Mouse (Mus musculus) heart, embryonic 14.5 days (tissue): ENCODE results near the gene Cyp1a1. TPM values are rescaled to one million over a fixed set of nuclear protein-coding genes. Genes with fewer than 3 reads are reported as not detected.

Experiments
- ATAC-seq: fragments of 200-750 bp; cut with Nextera tagmentation; 2 replicates; pipeline ENCODE4 v1.8.0; 2017; ENCODE audit warnings: low read depth, moderate TSS enrichment; ENCODE audit not compliant: insufficient number of reproducible peaks, insufficient read depth, low FRiP score
- H3K27ac ChIP-seq, 2 experiments: fragments of 200-500 bp in 1 of 2; fragments of 300-500 bp in 1 of 2; sonication (generic) in 1 of 2; replicated peaks in 1 of 2; 2 replicates each; pipeline ENCODE4 v1.5.1; 2012 to 2014; ENCODE audit warnings: low read depth in 2 of 2, low read length in 2 of 2, control low read depth in 1 of 2, mild to moderate bottlenecking in 1 of 2, mixed read lengths in 1 of 2; ENCODE audit not compliant: control insufficient read depth in 1 of 2, insufficient read depth in 1 of 2
- H3K27me3 ChIP-seq: fragments of 300-500 bp; sonication (generic); 2 replicates; pipeline ENCODE4 v1.6.1; 2014; ENCODE audit warnings: mild to moderate bottlenecking, low read length, control low read depth; ENCODE audit not compliant: control insufficient read depth, insufficient read depth
- H3K36me3 ChIP-seq: fragments of 300-500 bp; sonication (generic); 2 replicates; pipeline ENCODE4 v1.6.1; 2014; ENCODE audit warnings: mild to moderate bottlenecking, control low read depth, low read length, mixed read lengths; ENCODE audit not compliant: control insufficient read depth, insufficient read depth
- H3K4me1 ChIP-seq, 2 experiments: fragments of 200-500 bp in 1 of 2; fragments of 300-500 bp in 1 of 2; sonication (generic) in 1 of 2; 2 replicates each; pipeline ENCODE4 v1.6.1; 2012 to 2014; ENCODE audit warnings: low read length in 2 of 2, control low read depth in 1 of 2, mixed read lengths in 1 of 2; ENCODE audit not compliant: control insufficient read depth in 2 of 2, insufficient read depth in 2 of 2
- H3K4me2 ChIP-seq: fragments of 300-500 bp; sonication (generic); 2 replicates; pipeline ENCODE4 v1.6.1; 2014; ENCODE audit warnings: mild to moderate bottlenecking, low read length
- H3K4me3 ChIP-seq, 2 experiments: fragments of 200-500 bp in 1 of 2; fragments of 300-500 bp in 1 of 2; sonication (generic) in 1 of 2; 2 replicates each; pipeline ENCODE4 v1.5.1; 2012 to 2014; ENCODE audit warnings: low read length in 2 of 2, mild to moderate bottlenecking in 2 of 2, control low read depth in 1 of 2, low read depth in 1 of 2, moderate library complexity in 1 of 2; ENCODE audit not compliant: control insufficient read depth in 1 of 2, insufficient read depth in 1 of 2
- H3K9ac ChIP-seq: fragments of 300-500 bp; sonication (generic); 2 replicates; pipeline ENCODE4 v1.6.1; 2014; ENCODE audit warnings: mild to moderate bottlenecking, low read length
- H3K9me3 ChIP-seq: fragments of 300-500 bp; sonication (generic); 2 replicates; pipeline ENCODE4 v1.6.1; 2016; ENCODE audit warnings: low read length, control low read depth; ENCODE audit not compliant: control insufficient read depth
- WGBS: fragments of 180-500 bp; shearing (Covaris S2); extraction: QIAGEN DNeasy Blood & Tissue Kit; methylation state at CpG from one replicate; pipeline ENCODE4 v1.1.7; 2014; 5-methylcytosine and 5-hydroxymethylcytosine counted together
- polyA plus RNA-seq: library from polyadenylated mRNA; unstranded; fragments of >200 nt; fragmentation: Nextera tagmentation; extraction: Ambion mirVana; gene quantifications from 2 replicates; pipeline ENCODE4 v1.2.1, GENCODE M21; 2014

The Cyp1a1 gene
- polyA plus RNA-seq, 1 experiment from 2014 or later, result not detected

DNA sequence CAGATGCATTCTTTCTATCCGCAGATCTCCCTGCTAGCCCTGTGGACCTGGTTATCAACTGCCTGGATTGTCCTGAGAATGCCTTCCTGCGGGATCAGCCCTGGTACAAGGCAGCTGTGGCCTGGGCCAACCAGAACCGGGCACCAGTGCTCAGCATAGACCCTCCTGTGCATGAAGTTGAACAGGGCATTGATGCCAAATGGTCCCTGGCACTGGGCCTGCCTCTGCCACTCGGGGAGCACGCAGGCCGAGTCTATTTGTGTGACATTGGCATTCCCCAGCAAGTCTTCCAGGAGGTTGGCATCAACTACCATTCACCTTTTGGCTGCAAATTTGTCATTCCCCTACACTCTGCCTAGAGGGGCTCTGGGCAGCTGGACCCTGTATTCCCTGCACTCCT lies 60.4 kb downstream of the Cyp1a1 start:
- H3K4me2 ChIP-seq, result no peak overlapping the region
- no peak overlapping the region for H3K27ac ChIP-seq
- no peak overlapping the region for H3K4me3 ChIP-seq
- no peaks in the 10 kb centered on the region for H3K27me3 ChIP-seq
- no peaks in the 10 kb centered on the region for H3K9me3 ChIP-seq
- H3K36me3 ChIP-seq, result peaks cover 91% of the 10 kb centered on the region
- WGBS, result 79% methylated on average over 6 of the region's 6 CpGs
- ATAC-seq, result no peak
- H3K4me1 ChIP-seq, result no peaks in the 10 kb centered on the region
- no peak overlapping the region for H3K9ac ChIP-seq

DNA sequence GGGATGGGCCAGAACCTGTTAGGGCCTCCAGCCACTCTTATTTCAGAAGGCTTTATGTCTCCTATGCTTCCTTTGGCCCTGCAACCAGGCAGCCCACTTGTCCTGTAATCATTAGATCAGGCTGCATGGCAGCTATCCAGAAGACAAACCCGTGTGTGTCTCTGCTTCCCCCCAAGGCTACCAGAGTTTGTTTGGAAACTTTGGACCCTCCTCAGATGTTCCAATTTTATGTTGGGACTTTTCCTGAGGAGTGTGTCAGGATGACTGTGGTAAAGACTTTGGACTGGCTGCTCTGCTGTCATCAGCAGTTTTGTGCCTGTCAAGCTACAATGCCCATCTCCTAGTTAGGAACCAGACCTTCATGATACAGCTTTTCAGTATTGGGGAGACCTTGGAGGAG lies 61.1 kb downstream of the Cyp1a1 start:
- Histone ChIP-seq H3K9me3 (no peaks in the 10 kb centered on the region), H3K27ac (no peak overlapping the region), H3K27me3 (no peaks in the 10 kb centered on the region), H3K9ac (no peak overlapping the region), H3K4me3 (no peak overlapping the region), H3K4me2 (no peak overlapping the region), H3K36me3 (peaks cover 93% of the 10 kb centered on the region), H3K4me1 (no peaks in the 10 kb centered on the region)
- 39% methylated on average over 1 of the region's 1 CpGs for WGBS
- ATAC-seq, result no peak

- H3K27me3 ChIP-seq, result no peaks in the 10 kb centered on the region
- H3K36me3 ChIP-seq, result peaks cover 100% of the 10 kb centered on the region
- 80% methylated on average over 7 of the region's 7 CpGs for WGBS
- no peak for ATAC-seq
- H3K9ac ChIP-seq, result no peak overlapping the region
- no peak overlapping the region for H3K4me2 ChIP-seq
- no peaks in the 10 kb centered on the region for H3K9me3 ChIP-seq
- no peak overlapping the region for H3K27ac ChIP-seq
- H3K4me3 ChIP-seq, result no peak overlapping the region
- no peaks in the 10 kb centered on the region for H3K4me1 ChIP-seq
These were observed 63.2 kb downstream of the Cyp1a1 start for GRCm38 (mm10) chr9:57750901-57751300.

Other genes starting within 250 kb of the Cyp1a1 start
- gene Ppcdc, start 247.8 kb upstream of the Cyp1a1 start, polyA plus RNA-seq, result 18.5 and 21.1 TPM in 2 replicates
- gene Scamp5, start 219.9 kb upstream of the Cyp1a1 start, polyA plus RNA-seq, result 4.5 and 6.2 TPM in 2 replicates
- gene Rpp25, start 183.9 kb upstream of the Cyp1a1 start, polyA plus RNA-seq, result 13.1 and 15.2 TPM in 2 replicates
- 1,689 and 1,756 TPM in 2 replicates for gene Cox5a, start 166.7 kb upstream of the Cyp1a1 start, polyA plus RNA-seq
- gene Fam219b, start 150.4 kb upstream of the Cyp1a1 start, polyA plus RNA-seq, result 11.1 and 13.3 TPM in 2 replicates
- gene Mpi, start 135.2 kb upstream of the Cyp1a1 start, polyA plus RNA-seq, result 69.2 and 74.3 TPM in 2 replicates
- gene Scamp2, start 127.0 kb upstream of the Cyp1a1 start, polyA plus RNA-seq, result 56.5 and 58.7 TPM in 2 replicates
- 10.9 and 15.0 TPM in 2 replicates for gene Ulk3, start 98.5 kb upstream of the Cyp1a1 start, polyA plus RNA-seq
- not detected in 2 replicates for gene Cplx3, start 81.6 kb upstream of the Cyp1a1 start, polyA plus RNA-seq
- 0.12 TPM in 1 of 2 replicates, not detected in the other for gene Lman1l, start 67.2 kb upstream of the Cyp1a1 start, polyA plus RNA-seq
- gene Csk, start 34.3 kb upstream of the Cyp1a1 start, polyA plus RNA-seq, result 13.1 and 14.9 TPM in 2 replicates
- gene Cyp1a2, start 4.2 kb upstream of the Cyp1a1 start, polyA plus RNA-seq, result not detected in 2 replicates
- gene Edc3, start 20.6 kb downstream of the Cyp1a1 start, polyA plus RNA-seq, result 11.0 and 12.6 TPM in 2 replicates
- gene Clk3, start 77.9 kb downstream of the Cyp1a1 start, polyA plus RNA-seq, result 46.3 and 53.2 TPM in 2 replicates
- 8.1 and 8.8 TPM in 2 replicates for gene Arid3b, start 148.9 kb downstream of the Cyp1a1 start, polyA plus RNA-seq
- gene Ubl7, start 223.1 kb downstream of the Cyp1a1 start, polyA plus RNA-seq, result 107 and 114 TPM in 2 replicates